In genomic region chr10:40447295-40447694, GRCm38 (mm10) we compare ENCODE assay signal across 11 mouse cellular contexts.
DNase-seq lines count a peak whose midpoint lies in the region; ATAC-seq lines count a peak whose summit lies in the region.
"Had no signal": no experiment of that assay in that cellular context is flagged by ENCODE, and none has a peak within 500 bp of the region (broad histone marks: within the 10 kb centered on the region; RNA-seq: fewer than 3 reads in every experiment).

No protein-coding gene starts in this region.

- no peak for DNase-seq in forebrain, embryonic 11.5 days (ENCODE audit: low spot score)
- DNase-seq in neural tube, embryonic 10.5 days (ENCODE audit: extremely low spot score, low spot score) = no peak
- DNase-seq in gastrocnemius, postnatal 36 days = no peak
- DNase-seq in adrenal gland, adult 18-20 months (ENCODE audit: low spot score in 2 of 2) = no peak
- DNase-seq: cerebellum, adult 9-11 months; kidney, postnatal 10 days had no signal

- 0 out of 2 replicates have a peak overlapping the region, but pooled peaks have one; percentile 47 for H3K27ac ChIP-seq in forebrain, embryonic 15.5 days (replicated peaks)
- no peak overlapping the region for H3K27ac ChIP-seq in forebrain, embryonic 11.5 days (ENCODE audit: low read depth, low read length)
- H3K27ac ChIP-seq in neural tube, embryonic 13.5 days (replicated peaks) = peak overlapping the region; percentile 57
- 0 out of 2 replicates have a peak overlapping the region, but pooled peaks have one; percentile 19 for H3K27ac ChIP-seq in liver, embryonic 15.5 days (replicated peaks)
- peak overlapping the region; percentile 17; the same call in 1 of the 2 replicates for H3K27ac ChIP-seq in stomach, embryonic 16.5 days (ENCODE audit: low read length)

- H3K9ac ChIP-seq in forebrain, embryonic 15.5 days (replicated peaks) = no peak overlapping the region
- no peak overlapping the region for H3K9ac ChIP-seq in forebrain, embryonic 11.5 days (ENCODE audit: low read length)
- no peak overlapping the region for H3K9ac ChIP-seq in neural tube, embryonic 13.5 days
- no peak overlapping the region for H3K9ac ChIP-seq in liver, embryonic 15.5 days
- no peak overlapping the region for H3K9ac ChIP-seq in stomach, embryonic 16.5 days (ENCODE audit: low read length)

- no peak overlapping the region for H3K4me3 ChIP-seq in forebrain, embryonic 15.5 days
- H3K4me3 ChIP-seq in forebrain, embryonic 11.5 days (ENCODE audit: low read depth, low read length) = no peak overlapping the region
- no peak overlapping the region for H3K4me3 ChIP-seq in neural tube, embryonic 13.5 days
- no peak overlapping the region for H3K4me3 ChIP-seq in liver, embryonic 15.5 days (replicated peaks)
- H3K4me3 ChIP-seq in stomach, embryonic 16.5 days (replicated peaks; ENCODE audit: low read length) = no peak overlapping the region

- no peak for ATAC-seq in forebrain, embryonic 15.5 days (replicated peaks)
- ATAC-seq in forebrain, embryonic 11.5 days (replicated peaks; ENCODE audit: low FRiP score) = no peak
- 0 out of 2 replicates have a peak, but pooled peaks have one; percentile 34 for ATAC-seq in neural tube, embryonic 13.5 days (ENCODE audit: low read depth)
- no peak for ATAC-seq in liver, embryonic 15.5 days (ENCODE audit: insufficient read depth)
- no peak for ATAC-seq in stomach, embryonic 16.5 days (ENCODE audit: insufficient read depth, low FRiP score)

- H3K4me2 ChIP-seq in forebrain, embryonic 15.5 days (replicated peaks) = no peak overlapping the region
- no peak overlapping the region for H3K4me2 ChIP-seq in forebrain, embryonic 11.5 days (ENCODE audit: low read depth, low read length, severe bottlenecking)
- H3K4me2 ChIP-seq in neural tube, embryonic 13.5 days = no peak overlapping the region
- no peak overlapping the region for H3K4me2 ChIP-seq in liver, embryonic 15.5 days
- no peak overlapping the region for H3K4me2 ChIP-seq in stomach, embryonic 16.5 days (ENCODE audit: low read depth, low read length)

- no peaks in the 10 kb centered on the region for H3K27me3 ChIP-seq in forebrain, embryonic 15.5 days
- no peaks in the 10 kb centered on the region for H3K27me3 ChIP-seq in forebrain, embryonic 11.5 days (ENCODE audit: control insufficient read depth, insufficient read depth, low read length)
- no peaks in the 10 kb centered on the region for H3K27me3 ChIP-seq in neural tube, embryonic 13.5 days
- no peaks in the 10 kb centered on the region for H3K27me3 ChIP-seq in liver, embryonic 15.5 days
- no peaks in the 10 kb centered on the region for H3K27me3 ChIP-seq in stomach, embryonic 16.5 days (ENCODE audit: control insufficient read depth, insufficient read depth, low read length)
- H3K27me3 ChIP-seq: CH12.LX had no signal

- intact Hi-C loops in gastrocnemius, postnatal 36 days (cut with DNase I) = no loop called here

- H3K9me3 ChIP-seq in forebrain, embryonic 15.5 days = no peaks in the 10 kb centered on the region
- H3K9me3 ChIP-seq in forebrain, embryonic 11.5 days (ENCODE audit: control insufficient read depth, low read length) = no peaks in the 10 kb centered on the region
- no peaks in the 10 kb centered on the region for H3K9me3 ChIP-seq in neural tube, embryonic 13.5 days
- no peaks in the 10 kb centered on the region for H3K9me3 ChIP-seq in liver, embryonic 15.5 days (replicated peaks)
- no peaks in the 10 kb centered on the region for H3K9me3 ChIP-seq in stomach, embryonic 16.5 days (replicated peaks; ENCODE audit: control insufficient read depth, low read length)

- 62% methylated on average over 3 of the region's 3 CpGs for WGBS in forebrain, embryonic 15.5 days
- WGBS in forebrain, embryonic 11.5 days = 62% methylated on average over 3 of the region's 3 CpGs
- 40% methylated on average over 3 of the region's 3 CpGs for WGBS in neural tube, embryonic 13.5 days
- 43% methylated on average over 3 of the region's 3 CpGs for WGBS in liver, embryonic 15.5 days (ENCODE audit: insufficient replicate concordance)
- 55% methylated on average over 3 of the region's 3 CpGs for WGBS in stomach, embryonic 16.5 days

- H3K36me3 ChIP-seq in forebrain, embryonic 15.5 days = no peaks in the 10 kb centered on the region
- H3K36me3 ChIP-seq in forebrain, embryonic 11.5 days (ENCODE audit: control insufficient read depth, insufficient read depth, low read length) = no peaks in the 10 kb centered on the region
- no peaks in the 10 kb centered on the region for H3K36me3 ChIP-seq in neural tube, embryonic 13.5 days
- H3K36me3 ChIP-seq in liver, embryonic 15.5 days (replicated peaks) = no peaks in the 10 kb centered on the region
- H3K36me3 ChIP-seq in stomach, embryonic 16.5 days (ENCODE audit: control insufficient read depth, insufficient read depth, low read length) = no peaks in the 10 kb centered on the region

- peaks cover 37% of the 10 kb centered on the region for H3K4me1 ChIP-seq in forebrain, embryonic 15.5 days
- H3K4me1 ChIP-seq in forebrain, embryonic 11.5 days (replicated peaks; ENCODE audit: control insufficient read depth, insufficient read depth, low read length) = 0 out of 2 replicates have a peak, but pooled peaks cover 5% of the 10 kb centered on the region
- peaks cover 34% of the 10 kb centered on the region for H3K4me1 ChIP-seq in neural tube, embryonic 13.5 days (replicated peaks)
- H3K4me1 ChIP-seq in liver, embryonic 15.5 days (replicated peaks) = peaks cover 27% of the 10 kb centered on the region
- peaks cover 3% of the 10 kb centered on the region; the same call in 1 of the 2 replicates for H3K4me1 ChIP-seq in stomach, embryonic 16.5 days (ENCODE audit: control insufficient read depth, insufficient read depth, low read length)
